Mouse (Mus musculus) kidney, embryonic 15.5 days (tissue): ENCODE data around the gene Slc17a1. TPM values are rescaled to one million over a fixed set of nuclear protein-coding genes. Genes with fewer than 3 reads are reported as not detected.

Experiments used
- ATAC-seq: fragments of 200-750 bp; cut with Nextera tagmentation; replicated peaks from 2 replicates; pipeline ENCODE4 v1.8.0; 2017; ENCODE audit warnings: moderate TSS enrichment; ENCODE audit not compliant: low FRiP score
- H3K27ac ChIP-seq: fragments of 300-500 bp; sonication (generic); 2 replicates; pipeline ENCODE4 v1.5.1; 2015; ENCODE audit warnings: mild to moderate bottlenecking, inconsistent platforms
- H3K27me3 ChIP-seq: fragments of 300-500 bp; sonication (generic); 2 replicates; pipeline ENCODE4 v1.6.1; 2015; ENCODE audit warnings: inconsistent platforms
- H3K36me3 ChIP-seq: fragments of 300-500 bp; sonication (generic); 2 replicates; pipeline ENCODE4 v1.6.1; 2015; ENCODE audit warnings: inconsistent platforms
- H3K4me1 ChIP-seq: fragments of 300-500 bp; sonication (generic); 2 replicates; pipeline ENCODE4 v1.6.1; 2015; ENCODE audit warnings: inconsistent platforms
- H3K4me2 ChIP-seq: fragments of 300-500 bp; sonication (generic); 2 replicates; pipeline ENCODE4 v1.6.1; 2015; ENCODE audit warnings: moderate library complexity, mild to moderate bottlenecking, inconsistent platforms
- H3K4me3 ChIP-seq: fragments of 300-500 bp; sonication (generic); replicated peaks from 2 replicates; pipeline ENCODE4 v1.5.1; 2015; ENCODE audit warnings: mild to moderate bottlenecking, inconsistent platforms
- H3K9ac ChIP-seq: fragments of 300-500 bp; sonication (generic); 2 replicates; pipeline ENCODE4 v1.6.1; 2015; ENCODE audit warnings: mild to moderate bottlenecking, inconsistent platforms
- H3K9me3 ChIP-seq: fragments of 300-500 bp; sonication (generic); replicated peaks from 2 replicates; pipeline ENCODE4 v1.6.1; 2016; ENCODE audit warnings: inconsistent platforms
- WGBS: fragments of 180-500 bp; shearing (Covaris S2); methylation state at CpG from one replicate; pipeline ENCODE4 v1.1.7; 2015; ENCODE audit warnings: mixed read lengths; 5-methylcytosine and 5-hydroxymethylcytosine counted together
- polyA plus RNA-seq: library from polyadenylated mRNA; unstranded; fragments of >200 nt; fragmentation: Nextera tagmentation; extraction: Ambion mirVana; gene quantifications from 2 replicates; pipeline ENCODE4 v1.2.1, GENCODE M21; 2015

The Slc17a1 gene
- polyA plus RNA-seq, 1 experiment from 2014 or later = 9.3 TPM

- no peak overlapping the region for H3K4me3 ChIP-seq
- no peak for ATAC-seq
- WGBS = 72% methylated on average over 9 of the region's 9 CpGs
Measured at GRCm38 (mm10) chr13:23864711-23865110, 2.8 kb upstream of the Slc17a1 start.

GRCm38 (mm10) chr13:23866086-23866710 is 1.4 kb upstream of the Slc17a1 start:
- WGBS = 69% methylated on average over 9 of the region's 9 CpGs
- Histone ChIP-seq H3K4me1 (peaks cover 7% of the 10 kb centered on the region), H3K4me2 (no peak overlapping the region), H3K4me3 (no peak overlapping the region), H3K27ac (peak overlapping the region; percentile 37; the same call in 1 of the 2 replicates), H3K36me3 (no peaks in the 10 kb centered on the region), H3K9ac (no peak overlapping the region), H3K27me3 (no peaks in the 10 kb centered on the region), H3K9me3 (no peaks in the 10 kb centered on the region)
- ATAC-seq = no peak; the same call in 1 of the 2 replicates

More at GRCm38 (mm10) chr13:23864711-23865110, 2.8 kb upstream of the Slc17a1 start:
- Histone ChIP-seq H3K4me2 (no peak overlapping the region), H3K4me1 (peaks cover 7% of the 10 kb centered on the region), H3K36me3 (no peaks in the 10 kb centered on the region), H3K27ac (no peak overlapping the region), H3K27me3 (no peaks in the 10 kb centered on the region), H3K9me3 (no peaks in the 10 kb centered on the region), H3K9ac (no peak overlapping the region)

GRCm38 (mm10) chr13:23867000-23867399 is 550 bp upstream of the Slc17a1 start:
- Histone ChIP-seq H3K36me3 (no peaks in the 10 kb centered on the region), H3K4me3 (no peak overlapping the region), H3K9me3 (no peaks in the 10 kb centered on the region), H3K27ac (no peak overlapping the region), H3K27me3 (no peaks in the 10 kb centered on the region), H3K4me2 (no peak overlapping the region), H3K4me1 (peaks cover 7% of the 10 kb centered on the region), H3K9ac (no peak overlapping the region)
- WGBS = 78% methylated on average over 6 of the region's 6 CpGs
- ATAC-seq = no peak

- Histone ChIP-seq H3K4me1 (peaks cover 7% of the 10 kb centered on the region), H3K4me2 (no peak overlapping the region), H3K36me3 (no peaks in the 10 kb centered on the region), H3K27ac (no peak overlapping the region), H3K27me3 (no peaks in the 10 kb centered on the region), H3K4me3 (no peak overlapping the region), H3K9ac (no peak overlapping the region), H3K9me3 (no peaks in the 10 kb centered on the region)
- WGBS = 83% methylated on average over 8 of the region's 8 CpGs
- ATAC-seq = no peak
Measured at GRCm38 (mm10) chr13:23868790-23869533, 1.4 kb downstream of the Slc17a1 start.

- Histone ChIP-seq H3K27me3 (no peaks in the 10 kb centered on the region), H3K9ac (no peak overlapping the region), H3K27ac (no peak overlapping the region), H3K9me3 (no peaks in the 10 kb centered on the region), H3K4me2 (no peak overlapping the region), H3K36me3 (no peaks in the 10 kb centered on the region), H3K4me3 (no peak overlapping the region), H3K4me1 (peaks cover 7% of the 10 kb centered on the region)
- ATAC-seq = no peak
- 67% methylated on average over 3 of the region's 3 CpGs for WGBS
Measured at GRCm38 (mm10) chr13:23869996-23870395, 2.4 kb downstream of the Slc17a1 start.

- Histone ChIP-seq H3K27ac (no peak overlapping the region), H3K9me3 (no peaks in the 10 kb centered on the region), H3K4me3 (no peak overlapping the region), H3K9ac (no peak overlapping the region), H3K36me3 (no peaks in the 10 kb centered on the region), H3K4me2 (no peak overlapping the region), H3K27me3 (no peaks in the 10 kb centered on the region), H3K4me1 (no peaks in the 10 kb centered on the region)
- ATAC-seq = no peak
- WGBS = 79% methylated on average over 5 of the region's 5 CpGs
Measured at GRCm38 (mm10) chr13:23873141-23873540, 5.6 kb downstream of the Slc17a1 start.

GRCm38 (mm10) chr13:23879106-23879505 is 11.6 kb downstream of the Slc17a1 start:
- H3K4me1 ChIP-seq = no peaks in the 10 kb centered on the region
- H3K36me3 ChIP-seq = no peaks in the 10 kb centered on the region
- H3K4me3 ChIP-seq = no peak overlapping the region
- ATAC-seq = no peak
- 75% methylated on average over 3 of the region's 3 CpGs for WGBS
- H3K27me3 ChIP-seq = no peaks in the 10 kb centered on the region
- H3K9me3 ChIP-seq = no peaks in the 10 kb centered on the region
- H3K27ac ChIP-seq = no peak overlapping the region
- H3K9ac ChIP-seq = no peak overlapping the region
- H3K4me2 ChIP-seq = no peak overlapping the region

- no peaks in the 10 kb centered on the region for H3K36me3 ChIP-seq
- H3K27me3 ChIP-seq = no peaks in the 10 kb centered on the region
- 84% methylated on average over 5 of the region's 5 CpGs for WGBS
- no peaks in the 10 kb centered on the region for H3K9me3 ChIP-seq
- H3K4me1 ChIP-seq = no peaks in the 10 kb centered on the region
- H3K9ac ChIP-seq = no peak overlapping the region
- no peak overlapping the region for H3K4me3 ChIP-seq
- no peak overlapping the region for H3K27ac ChIP-seq
- ATAC-seq = no peak
- no peak overlapping the region for H3K4me2 ChIP-seq
Measured at GRCm38 (mm10) chr13:23879636-23880035, 12.1 kb downstream of the Slc17a1 start.

- H3K27ac ChIP-seq = no peak overlapping the region
- peaks cover 6% of the 10 kb centered on the region; the same call in 1 of the 2 replicates for H3K4me1 ChIP-seq
- no peak overlapping the region for H3K9ac ChIP-seq
- no peaks in the 10 kb centered on the region for H3K9me3 ChIP-seq
- no peak overlapping the region for H3K4me3 ChIP-seq
- ATAC-seq = no peak
- H3K4me2 ChIP-seq = no peak overlapping the region
- WGBS = 44% methylated on average over 2 of the region's 2 CpGs
- no peaks in the 10 kb centered on the region for H3K27me3 ChIP-seq
- H3K36me3 ChIP-seq = no peaks in the 10 kb centered on the region
Measured at GRCm38 (mm10) chr13:23885540-23885939, 18.0 kb downstream of the Slc17a1 start.

GRCm38 (mm10) chr13:23887026-23887725 is 19.6 kb downstream of the Slc17a1 start:
- Histone ChIP-seq H3K36me3 (no peaks in the 10 kb centered on the region), H3K27ac (no peak overlapping the region), H3K9ac (no peak overlapping the region), H3K4me3 (no peak overlapping the region), H3K27me3 (no peaks in the 10 kb centered on the region), H3K9me3 (no peaks in the 10 kb centered on the region), H3K4me1 (peaks cover 6% of the 10 kb centered on the region; the same call in 1 of the 2 replicates), H3K4me2 (no peak overlapping the region)
- WGBS = 84% methylated on average over 3 of the region's 3 CpGs
- ATAC-seq = no peak

GRCm38 (mm10) chr13:23889011-23889605 is 21.6 kb downstream of the Slc17a1 start:
- WGBS = 35% methylated on average over 6 of the region's 6 CpGs
- Histone ChIP-seq H3K27ac (no peak overlapping the region), H3K4me3 (no peak overlapping the region), H3K9ac (no peak overlapping the region), H3K4me1 (peaks cover 6% of the 10 kb centered on the region; the same call in 1 of the 2 replicates), H3K9me3 (no peaks in the 10 kb centered on the region), H3K4me2 (no peak overlapping the region), H3K27me3 (no peaks in the 10 kb centered on the region), H3K36me3 (no peaks in the 10 kb centered on the region)
- no peak for ATAC-seq
